Comparison of ENCODE assay signal across 27 mouse cellular contexts in genomic region chr6:36973096-36973495, GRCm38 (mm10).
A peak's percentile ranks its signal among the peaks of the same experiment; 100 is the strongest.
DNase-seq lines count a peak whose midpoint lies in the region; ATAC-seq and TF ChIP-seq lines count a peak whose summit lies in the region.
"Had no signal": no experiment of that assay in that cellular context is flagged by ENCODE, and none has a peak within 500 bp of the region (broad histone marks: within the 10 kb centered on the region; RNA-seq: fewer than 3 reads in every experiment).

No protein-coding gene starts in this region.

- TF ChIP-seq CTCF in kidney, adult 2 months (conservative IDR thresholded peaks at IDR 0.05; ENCODE audit: insufficient read depth, insufficient read length, low read depth, low read length) = no peak
- no peak for TF ChIP-seq CTCF in stomach, postnatal 0 days (IDR thresholded peaks at IDR 0.05; ENCODE audit: low read depth)

- no peaks in the 10 kb centered on the region for H3K4me1 ChIP-seq in embryonic facial prominence, embryonic 14.5 days (ENCODE audit: control insufficient read depth, insufficient read depth, low read length)
- peaks cover 6% of the 10 kb centered on the region for H3K4me1 ChIP-seq in embryonic facial prominence, embryonic 10.5 days
- no peaks in the 10 kb centered on the region for H3K4me1 ChIP-seq in kidney, adult 2 months (ENCODE audit: control insufficient read depth, insufficient read depth, low read length)
- no peaks in the 10 kb centered on the region for H3K4me1 ChIP-seq in stomach, embryonic 15.5 days
- no peaks in the 10 kb centered on the region for H3K4me1 ChIP-seq in stomach, postnatal 0 days (replicated peaks; ENCODE audit: control insufficient read depth, insufficient read depth)
- H3K4me1 ChIP-seq: hindbrain, embryonic 13.5 days; limb, embryonic 13.5 days had no signal

- 47% methylated on average over 9 of the region's 9 CpGs for WGBS in embryonic facial prominence, embryonic 14.5 days
- 76% methylated on average over 9 of the region's 9 CpGs for WGBS in embryonic facial prominence, embryonic 10.5 days
- 61% methylated on average over 9 of the region's 9 CpGs for WGBS in kidney, adult 2 months
- 62% methylated on average over 9 of the region's 9 CpGs for WGBS in stomach, embryonic 15.5 days
- 67% methylated on average over 9 of the region's 9 CpGs for WGBS in stomach, postnatal 0 days

- no peak for TF ChIP-seq EP300 in stomach, postnatal 0 days (optimal IDR thresholded peaks at IDR 0.05)

- no peaks in the 10 kb centered on the region for H3K36me3 ChIP-seq in embryonic facial prominence, embryonic 14.5 days (ENCODE audit: control insufficient read depth, insufficient read depth, low read length)
- no peaks in the 10 kb centered on the region for H3K36me3 ChIP-seq in embryonic facial prominence, embryonic 10.5 days (replicated peaks)
- H3K36me3 ChIP-seq in kidney, adult 2 months (ENCODE audit: control insufficient read depth, insufficient read depth, low read length) = no peaks in the 10 kb centered on the region
- no peaks in the 10 kb centered on the region for H3K36me3 ChIP-seq in stomach, embryonic 15.5 days
- no peaks in the 10 kb centered on the region for H3K36me3 ChIP-seq in stomach, postnatal 0 days (ENCODE audit: control insufficient read depth, insufficient read depth, low read length)
- H3K36me3 ChIP-seq: forebrain, embryonic 10.5 days; G1E; limb, embryonic 13.5 days had no signal

- H3K9me3 ChIP-seq in embryonic facial prominence, embryonic 14.5 days (ENCODE audit: control insufficient read depth, low read length) = no peaks in the 10 kb centered on the region
- no peaks in the 10 kb centered on the region for H3K9me3 ChIP-seq in embryonic facial prominence, embryonic 10.5 days
- no peaks in the 10 kb centered on the region for H3K9me3 ChIP-seq in stomach, embryonic 15.5 days
- no peaks in the 10 kb centered on the region for H3K9me3 ChIP-seq in stomach, postnatal 0 days (ENCODE audit: control insufficient read depth, low read length)
- H3K9me3 ChIP-seq: forebrain, embryonic 10.5 days; G1E; hindbrain, embryonic 13.5 days; limb, embryonic 13.5 days had no signal

- H3K27ac ChIP-seq in embryonic facial prominence, embryonic 14.5 days (replicated peaks; ENCODE audit: low read depth, low read length) = 0 out of 2 replicates have a peak overlapping the region, but pooled peaks have one; percentile 4
- no peak overlapping the region for H3K27ac ChIP-seq in embryonic facial prominence, embryonic 10.5 days (replicated peaks)
- H3K27ac ChIP-seq in kidney, adult 2 months (ENCODE audit: insufficient read depth, low read depth, low read length) = no peak overlapping the region
- 0 out of 2 replicates have a peak overlapping the region, but pooled peaks have one; percentile 26 for H3K27ac ChIP-seq in stomach, embryonic 15.5 days
- no peak overlapping the region for H3K27ac ChIP-seq in stomach, postnatal 0 days (replicated peaks)
- H3K27ac ChIP-seq: forebrain, embryonic 10.5 days; hindbrain, embryonic 13.5 days; limb, embryonic 13.5 days; liver, embryonic 14.5 days; macrophage had no signal

- peak; percentile 44; the same call in 1 of the 2 replicates for ATAC-seq in embryonic facial prominence, embryonic 14.5 days (ENCODE audit: low read depth)
- ATAC-seq in stomach, embryonic 15.5 days (ENCODE audit: insufficient read depth, low FRiP score, low read depth) = no peak
- ATAC-seq in stomach, postnatal 0 days (ENCODE audit: low FRiP score, low TSS enrichment) = no peak
- ATAC-seq: activated CD4-positive, CD25-positive, alpha-beta regulatory T cell, adult 4 months; forebrain, embryonic 16.5 days had no signal

- H3K27me3 ChIP-seq in embryonic facial prominence, embryonic 14.5 days (replicated peaks; ENCODE audit: control insufficient read depth, insufficient read depth, low read length) = no peaks in the 10 kb centered on the region
- no peaks in the 10 kb centered on the region for H3K27me3 ChIP-seq in embryonic facial prominence, embryonic 10.5 days (replicated peaks; ENCODE audit: low read depth, poor library complexity, severe bottlenecking)
- H3K27me3 ChIP-seq in kidney, adult 2 months (replicated peaks; ENCODE audit: control insufficient read depth, insufficient read depth, low read length) = no peaks in the 10 kb centered on the region
- no peaks in the 10 kb centered on the region for H3K27me3 ChIP-seq in stomach, embryonic 15.5 days (replicated peaks)
- H3K27me3 ChIP-seq in stomach, postnatal 0 days (ENCODE audit: control insufficient read depth, insufficient read depth, low read length) = no peaks in the 10 kb centered on the region
- H3K27me3 ChIP-seq: CH12.LX; hindbrain, embryonic 13.5 days; limb, embryonic 13.5 days had no signal

- no peak overlapping the region for H3K9ac ChIP-seq in embryonic facial prominence, embryonic 14.5 days (ENCODE audit: low read depth, low read length)
- no peak overlapping the region for H3K9ac ChIP-seq in stomach, embryonic 15.5 days
- no peak overlapping the region for H3K9ac ChIP-seq in stomach, postnatal 0 days (ENCODE audit: low read length)
- H3K9ac ChIP-seq: hindbrain, embryonic 13.5 days; limb, embryonic 13.5 days; liver, embryonic 14.5 days had no signal

- TF ChIP-seq POLR2A in kidney, adult 2 months (IDR thresholded peaks at IDR 0.05; ENCODE audit: low read depth, low read length) = no peak

- H3K4me2 ChIP-seq in embryonic facial prominence, embryonic 14.5 days (ENCODE audit: low read depth, low read length) = no peak overlapping the region
- no peak overlapping the region for H3K4me2 ChIP-seq in stomach, embryonic 15.5 days
- no peak overlapping the region for H3K4me2 ChIP-seq in stomach, postnatal 0 days (replicated peaks; ENCODE audit: low read depth)
- H3K4me2 ChIP-seq: hindbrain, embryonic 13.5 days; limb, embryonic 13.5 days had no signal

- no peak overlapping the region for H3K4me3 ChIP-seq in embryonic facial prominence, embryonic 14.5 days (ENCODE audit: low read depth, low read length)
- H3K4me3 ChIP-seq in embryonic facial prominence, embryonic 10.5 days = no peak overlapping the region
- H3K4me3 ChIP-seq in kidney, adult 2 months (ENCODE audit: insufficient read depth, low read depth, low read length) = no peak overlapping the region
- H3K4me3 ChIP-seq in stomach, embryonic 15.5 days (replicated peaks) = no peak overlapping the region
- no peak overlapping the region for H3K4me3 ChIP-seq in stomach, postnatal 0 days (ENCODE audit: low read depth, low read length)
- H3K4me3 ChIP-seq: forebrain, embryonic 10.5 days; hindbrain, embryonic 13.5 days; limb, embryonic 13.5 days had no signal

- peak; percentile 86 for DNase-seq in embryonic facial prominence, embryonic 14.5 days (ENCODE audit: low spot score)
- no peak for DNase-seq in embryonic facial prominence, embryonic 10.5 days (ENCODE audit: low spot score)
- peak; percentile 14 for DNase-seq in kidney, postnatal 14 days
- no peak for DNase-seq in kidney, adult 2 months
- no peak for DNase-seq in stomach, postnatal 0 days (ENCODE audit: low spot score)
- no peak for DNase-seq in embryo, embryonic 9.5 days (ENCODE audit: extremely low spot score)
- no peak for DNase-seq in gastrocnemius, adult 18-20 months (ENCODE audit: low spot score)
- DNase-seq: B cell, adult 2 months; cerebellum, adult 2 months; cerebellum, postnatal 36 days; embryo, embryonic 11 days; gastrocnemius, postnatal 36 days; heart, postnatal 36 days; kidney, adult 9 months; layer of hippocampus, postnatal 36 days; thymus, adult 2 months; thymus, postnatal 4 days had no signal

Comparison
In these comparisons a context has a peak if more than half of its experiments do, and no peak if none do; other contexts are left out.
1. DNase-seq: peak in embryonic facial prominence, embryonic 14.5 days (single experiment) and kidney, postnatal 14 days (single experiment); none in embryonic facial prominence, embryonic 10.5 days (single experiment), kidney, adult 2 months (single experiment), stomach, postnatal 0 days (single experiment), embryo, embryonic 9.5 days (single experiment) and gastrocnemius, adult 18-20 months (single experiment).
2. H3K27ac ChIP-seq: peak in embryonic facial prominence, embryonic 14.5 days (single experiment) and stomach, embryonic 15.5 days (single experiment); none in embryonic facial prominence, embryonic 10.5 days (single experiment), kidney, adult 2 months (single experiment) and stomach, postnatal 0 days (single experiment).